Mouse (Mus musculus) layer of hippocampus, adult 2 months (tissue): Measurements from ENCODE around the gene Unk. TPM values are rescaled to one million over a fixed set of nuclear protein-coding genes. Genes with fewer than 3 reads are reported as not detected.

Source experiments
- DNase-seq, 2 experiments: peaks; one replicate each; pipeline ENCODE4 v3.0.0; 2022; ENCODE audit warnings: low spot score in 2 of 2
- H3K27ac ChIP-seq: fragments of 200-600 bp; 2 replicates; pipeline ENCODE4 v1.8.1; 2022
- H3K4me3 ChIP-seq: fragments of 200-600 bp; 2 replicates; pipeline ENCODE4 v1.8.1; 2022; ENCODE audit warnings: mild to moderate bottlenecking
- CTCF ChIP-seq: fragments of 200-600 bp; conservative IDR thresholded peaks from 2 replicates; pipeline ENCODE4 v1.8.1; 2022; ENCODE audit warnings: antibody characterized with exemption, mild to moderate bottlenecking, moderate library complexity
- total RNA-seq, 2 experiments: library from RNA; stranded (reverse); gene quantifications; 2 replicates each; pipeline ENCODE4 v1.2.3; 2021

Unk gene
- total RNA-seq, 2 experiments from 2014 or later = 26.3 to 30.8 TPM

DNA sequence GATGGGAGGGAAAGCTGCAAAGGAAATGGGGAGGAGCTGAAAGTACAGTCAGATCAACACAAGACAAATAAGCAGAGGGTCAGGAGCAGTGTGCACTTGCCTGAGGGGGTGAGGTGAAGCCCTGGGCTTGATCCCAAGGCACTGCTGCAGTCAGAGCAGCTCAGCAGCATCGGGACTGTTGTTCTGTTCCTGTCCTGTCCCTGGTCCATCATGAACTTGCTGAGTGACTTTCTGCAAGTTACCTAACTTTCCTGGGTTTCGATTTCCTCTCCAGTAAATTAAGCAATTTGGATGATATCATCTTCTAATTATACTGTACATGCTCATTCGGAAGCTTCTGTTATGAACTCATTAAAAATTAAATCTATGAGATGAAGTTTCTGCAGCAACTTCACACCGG lies 2.4 kb upstream of the Unk start, which contains the start of gene H3f3b:
Gene H3f3b, minus strand, starts transcription at position 207 of the 400 bp plus-strand sequence.
- no peak for TF ChIP-seq CTCF
- Histone ChIP-seq H3K4me3 (no peak within 1 kb of the TSS), H3K27ac (no peak within 1 kb of the TSS)
- DNase-seq = no peak

DNA sequence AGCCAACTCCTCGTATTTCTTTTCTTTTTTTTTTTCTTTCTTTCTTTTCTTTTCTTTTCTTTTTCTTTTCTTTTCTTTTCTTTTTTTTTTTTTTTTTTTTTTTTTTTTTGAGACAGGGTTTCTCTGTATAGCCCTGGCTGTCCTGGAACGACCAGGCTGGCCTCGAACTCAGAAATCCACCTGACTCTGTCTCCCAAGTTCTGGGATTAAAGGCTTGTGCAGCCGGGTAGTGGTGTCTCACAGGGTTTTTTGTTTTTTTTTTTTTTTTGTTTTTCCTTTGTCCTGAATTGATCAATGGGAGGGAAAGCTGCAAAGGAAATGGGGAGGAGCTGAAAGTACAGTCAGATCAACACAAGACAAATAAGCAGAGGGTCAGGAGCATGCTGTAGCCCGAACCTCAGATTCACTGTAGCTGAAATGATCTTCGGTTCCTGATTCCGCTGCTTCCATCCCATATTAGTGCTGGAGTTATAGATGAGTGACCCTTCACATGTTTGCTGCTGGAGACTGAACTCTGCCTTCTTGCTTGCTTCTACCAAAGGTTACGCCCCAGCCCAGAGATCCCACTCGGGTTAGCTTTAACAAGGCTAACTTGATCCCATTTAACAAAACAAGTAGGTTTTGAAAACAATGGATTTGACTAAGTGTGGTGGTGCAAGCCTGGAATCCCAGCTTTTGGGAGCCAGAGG lies 1.8 kb upstream of the Unk start:
- Histone ChIP-seq H3K4me3 (no peak overlapping the region), H3K27ac (no peak overlapping the region)
- DNase-seq = no peak
- no peak for TF ChIP-seq CTCF

GRCm38 (mm10) chr11:116029086-116029865 lies 846 bp upstream of the Unk start:
- no peak for DNase-seq
- no peak; the same call in 1 of the 2 replicates for TF ChIP-seq CTCF
- H3K27ac ChIP-seq = peak overlapping the region; percentile 100
- H3K4me3 ChIP-seq = peak overlapping the region; percentile 77

DNA sequence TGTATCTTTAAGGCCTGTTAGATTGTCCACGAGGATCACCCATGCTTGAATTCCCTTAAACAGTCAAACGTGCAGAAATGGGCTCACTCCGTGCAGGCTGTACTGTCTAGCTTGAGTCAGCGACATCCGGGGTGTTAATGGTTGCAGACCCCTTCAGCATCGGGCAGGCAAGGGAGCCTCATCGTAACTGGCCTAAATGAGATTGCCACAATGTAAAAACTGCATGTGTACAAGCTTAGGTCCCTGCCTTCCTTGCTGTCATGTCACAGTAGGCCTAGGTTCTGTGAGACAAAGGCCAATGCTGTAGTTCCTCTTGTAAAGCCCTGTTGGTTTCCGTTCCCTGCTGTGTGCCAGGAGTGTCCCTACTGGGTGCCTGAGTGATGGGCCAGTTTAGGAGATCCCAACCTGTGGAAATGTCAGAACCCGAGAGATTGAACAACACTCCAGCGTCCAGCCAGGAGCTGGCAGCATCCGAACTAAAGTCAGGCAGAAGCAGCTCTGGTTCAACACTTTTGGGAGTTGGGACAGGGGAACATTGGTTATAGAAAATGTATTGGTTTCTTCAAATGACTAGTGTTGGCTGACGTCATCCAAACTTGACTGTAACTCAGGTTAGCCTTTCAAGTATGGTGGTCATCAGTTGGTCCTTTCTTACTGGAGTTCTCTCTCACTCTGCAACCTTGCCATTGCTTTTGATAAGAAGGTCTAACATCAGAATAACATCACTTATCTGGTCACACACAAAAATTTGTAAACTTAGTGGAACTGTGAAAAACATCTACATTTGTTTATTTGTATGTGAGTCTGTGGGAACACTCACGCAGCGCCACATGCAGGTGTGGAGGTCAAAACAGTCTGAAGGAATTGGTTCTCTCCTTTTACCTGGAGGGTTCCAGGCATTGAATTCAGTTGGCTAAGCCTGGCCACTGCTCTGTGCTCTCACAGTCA lies 1.1 kb downstream of the Unk start:
- H3K27ac ChIP-seq = peak overlapping the region; percentile 100
- DNase-seq = peak in 1 of 2 experiments; percentile 23
- peak overlapping the region; percentile 77 for H3K4me3 ChIP-seq
- no peak for TF ChIP-seq CTCF

GRCm38 (mm10) chr11:116034584-116034983 lies 4.5 kb downstream of the Unk start:
- no peak for TF ChIP-seq CTCF
- H3K27ac ChIP-seq = no peak overlapping the region
- DNase-seq = no peak

GRCm38 (mm10) chr11:116036671-116037070 lies 6.5 kb downstream of the Unk start:
- DNase-seq = no peak
- TF ChIP-seq CTCF = no peak
- peak overlapping the region; percentile 66; the same call in 1 of the 2 replicates for H3K27ac ChIP-seq
- H3K4me3 ChIP-seq = no peak overlapping the region

More at GRCm38 (mm10) chr11:116034584-116034983, 4.5 kb downstream of the Unk start:
- no peak overlapping the region for H3K4me3 ChIP-seq

- no peak for TF ChIP-seq CTCF
- no peak overlapping the region for H3K4me3 ChIP-seq
- no peak overlapping the region for H3K27ac ChIP-seq
- no peak for DNase-seq
Observed at GRCm38 (mm10) chr11:116037826-116038225, 7.7 kb downstream of the Unk start.

GRCm38 (mm10) chr11:116040593-116040992 lies 10.5 kb downstream of the Unk start:
- no peak overlapping the region for H3K27ac ChIP-seq
- H3K4me3 ChIP-seq = no peak overlapping the region
- TF ChIP-seq CTCF = no peak
- DNase-seq = no peak

- TF ChIP-seq CTCF = peak; percentile 46
- DNase-seq = no peak
- H3K4me3 ChIP-seq = no peak overlapping the region
- no peak overlapping the region for H3K27ac ChIP-seq
Observed at GRCm38 (mm10) chr11:116041833-116042232, 11.7 kb downstream of the Unk start.

DNA sequence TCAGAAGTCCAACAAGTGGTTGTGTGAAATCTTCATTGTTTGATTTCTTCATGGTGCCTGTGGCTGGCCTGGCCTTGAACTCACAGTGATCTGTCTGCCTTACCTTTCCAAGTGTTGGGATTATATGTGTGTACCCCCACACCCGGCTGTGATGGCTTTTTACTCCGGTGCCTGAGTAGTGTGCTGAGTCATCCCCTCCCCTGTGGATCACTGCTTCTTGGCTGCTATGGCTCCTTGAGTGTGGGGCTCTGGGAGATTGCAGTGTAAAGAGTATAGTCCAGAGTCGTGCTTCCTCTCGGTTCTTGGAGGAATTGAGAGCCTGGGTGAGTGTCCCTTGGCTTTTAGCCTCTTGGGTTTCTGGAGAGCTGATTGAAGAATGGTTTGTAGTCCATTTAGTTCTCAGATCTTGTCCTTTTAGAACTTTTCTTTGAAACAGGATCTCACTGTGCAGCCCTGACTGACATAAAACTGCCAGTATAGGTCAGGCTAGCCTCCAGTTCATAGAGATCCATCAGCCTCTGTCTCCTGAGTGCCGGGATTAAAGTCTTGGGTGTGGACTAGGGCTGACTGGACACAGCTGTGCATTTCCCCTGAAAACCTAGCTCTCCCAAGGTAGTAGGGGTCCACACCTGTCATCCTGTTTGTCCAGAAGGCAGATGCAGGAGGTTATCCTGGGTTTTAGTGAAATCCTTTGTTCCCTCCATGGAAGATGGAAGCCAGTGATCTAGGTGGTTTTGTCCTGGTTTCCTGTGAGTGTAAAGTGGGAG lies 12.4 kb downstream of the Unk start:
- Histone ChIP-seq H3K27ac (no peak overlapping the region), H3K4me3 (no peak overlapping the region)
- no peak for TF ChIP-seq CTCF
- DNase-seq = no peak

DNA sequence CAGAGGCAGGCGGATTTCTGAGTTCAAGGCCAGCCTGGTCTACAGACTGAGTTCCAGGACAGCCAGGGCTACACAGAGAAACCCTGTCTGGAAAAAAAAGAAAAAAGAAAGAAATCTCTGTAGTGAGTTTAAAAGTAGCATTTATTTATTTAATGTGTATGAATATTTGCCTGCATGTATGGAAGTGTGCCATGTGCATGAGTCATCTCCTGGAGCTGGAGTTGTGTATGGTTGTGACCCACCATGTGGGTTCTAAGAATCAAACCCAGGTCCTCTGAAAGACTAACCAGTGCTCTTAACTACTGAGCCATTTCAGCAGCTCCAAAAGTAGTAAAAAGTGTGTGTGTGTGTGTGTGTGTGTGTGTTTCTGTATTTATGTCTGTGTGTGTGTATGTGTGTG lies 13.2 kb downstream of the Unk start:
- DNase-seq = no peak
- Histone ChIP-seq H3K27ac (no peak overlapping the region), H3K4me3 (no peak overlapping the region)
- no peak for TF ChIP-seq CTCF

GRCm38 (mm10) chr11:116045173-116045572 lies 15.1 kb downstream of the Unk start:
- TF ChIP-seq CTCF = no peak

More at GRCm38 (mm10) chr11:116045173-116045572, 15.1 kb downstream of the Unk start:
- H3K27ac ChIP-seq = no peak overlapping the region
- no peak overlapping the region for H3K4me3 ChIP-seq
- no peak for DNase-seq
